Mouse (Mus musculus) monocyte, adult 2 months (primary cell): ENCODE data around the gene 1700003E16Rik.
"Not testable (repeated sequence)": the region's sequence is repeated elsewhere in the genome, so short reads cannot be mapped to it uniquely, and the experiment has no call there.

Experiments
- DNase-seq, 2 experiments: peaks; one replicate each; pipeline ENCODE4 v3.0.0; 2022; ENCODE audit warnings: low spot score in 2 of 2, low read depth in 1 of 2

The 1700003E16Rik gene

DNA sequence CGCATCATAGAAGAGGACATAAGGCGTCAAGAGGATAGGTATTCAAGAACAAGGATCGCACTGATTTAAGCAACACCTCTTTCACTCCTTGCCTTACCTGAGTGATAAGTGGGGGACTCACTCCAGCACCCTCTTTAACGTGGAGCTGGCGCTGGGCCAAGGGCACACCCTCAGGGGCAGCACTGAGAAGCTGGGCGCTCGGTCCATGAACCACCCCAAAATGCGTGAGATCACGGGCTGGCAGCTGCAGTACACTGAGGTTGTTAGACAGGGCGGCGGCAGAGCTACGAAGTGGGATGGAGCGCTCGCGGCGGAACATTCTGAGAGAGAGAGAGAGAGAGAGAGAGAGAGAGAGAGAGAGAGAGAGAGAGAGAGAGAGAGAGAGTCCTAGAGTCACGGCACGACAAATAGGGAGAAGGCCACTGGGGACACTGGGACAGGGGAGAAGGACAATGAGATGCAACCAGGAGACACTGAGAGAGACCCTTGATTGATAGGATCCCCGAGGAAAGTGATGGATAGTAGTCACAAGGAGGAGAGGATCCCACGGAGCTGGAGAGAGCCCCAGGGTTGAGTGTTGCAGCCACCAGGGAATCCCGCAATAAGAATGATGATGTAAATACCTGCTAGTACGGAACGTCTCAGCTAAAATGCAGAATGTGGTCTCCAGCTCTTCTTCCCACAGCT lies 509 bp upstream of the 1700003E16Rik start:
- DNase-seq = no peak

GRCm38 (mm10) chr6:83159456-83159855 lies 3.3 kb downstream of the 1700003E16Rik start:
- not testable (repeated sequence) for DNase-seq

DNA sequence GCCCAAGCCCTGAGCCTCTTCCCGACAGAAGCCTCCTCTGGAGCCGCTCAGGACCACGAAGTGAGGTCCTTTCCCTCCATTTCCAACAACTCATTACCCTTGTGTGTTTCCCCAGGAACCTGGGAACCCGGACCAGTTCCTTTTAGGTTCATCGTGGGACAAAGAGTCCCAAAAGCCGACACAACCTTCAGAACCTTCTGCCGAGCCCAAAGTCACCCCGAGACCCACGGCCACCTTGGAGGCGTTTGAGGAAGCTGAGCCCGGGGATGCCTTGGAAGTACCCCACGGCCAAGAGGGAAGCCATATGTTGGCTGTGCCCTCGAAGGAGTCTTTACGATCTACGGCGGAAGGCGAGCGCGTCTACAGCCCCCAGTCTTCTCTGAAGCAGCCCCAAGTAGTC lies 5.2 kb downstream of the 1700003E16Rik start:
- no peak for DNase-seq

DNA sequence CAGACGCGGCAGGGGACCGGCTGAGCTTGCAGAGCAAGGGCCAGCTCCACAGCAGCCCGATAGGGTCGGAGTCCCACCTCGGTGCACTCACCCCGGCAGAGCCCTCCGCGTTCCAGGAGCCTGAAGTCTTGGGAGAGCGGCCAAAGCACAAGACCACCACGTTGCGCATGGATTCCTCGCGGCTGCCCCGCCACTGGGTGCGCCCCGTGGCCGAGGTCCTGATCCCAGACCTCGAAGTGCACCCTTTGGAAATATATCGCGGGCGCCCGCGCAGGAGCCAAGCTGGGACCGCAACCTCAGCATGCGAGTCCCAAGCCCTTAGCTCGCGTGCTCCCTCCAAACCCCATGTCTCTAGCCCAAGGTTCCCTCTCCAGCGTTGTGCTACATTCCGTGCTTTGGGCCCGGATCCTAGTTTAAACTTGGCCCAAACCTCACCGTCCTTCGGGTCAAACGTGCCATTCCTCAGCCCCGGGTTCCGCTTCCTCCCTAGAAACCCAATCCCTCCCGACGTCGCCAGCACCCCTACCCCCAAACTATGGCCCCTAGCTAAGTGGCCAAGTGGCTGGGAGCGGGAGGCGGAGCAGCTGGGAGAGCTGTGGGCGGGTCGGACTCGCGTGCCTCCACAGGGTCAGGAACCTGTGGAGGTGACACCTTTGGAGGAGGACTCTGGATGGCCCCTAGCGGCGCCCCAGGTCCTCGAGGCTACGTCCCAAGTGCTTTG lies 5.9 kb downstream of the 1700003E16Rik start:
- no peak for DNase-seq

DNA sequence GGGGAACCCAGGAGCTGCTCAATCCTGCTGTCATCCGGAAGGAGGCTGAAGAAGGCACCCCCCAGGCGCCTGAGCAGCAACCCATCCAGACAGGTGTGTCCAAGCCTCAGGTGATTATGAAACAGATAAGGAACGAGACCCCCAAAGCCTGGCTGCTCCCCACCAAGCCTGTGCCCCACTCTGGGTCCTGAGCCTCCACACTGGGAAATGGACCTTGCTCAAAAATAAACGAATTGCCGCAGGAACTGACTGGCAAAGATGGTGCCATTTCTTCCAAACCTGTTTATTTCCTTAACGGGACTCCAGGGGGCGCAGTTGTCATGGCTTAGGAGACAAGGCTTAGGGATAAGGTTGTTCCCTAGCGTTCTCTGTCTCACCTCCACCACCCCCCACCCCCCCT lies 6.5 kb downstream of the 1700003E16Rik start:
- no peak for DNase-seq

DNA sequence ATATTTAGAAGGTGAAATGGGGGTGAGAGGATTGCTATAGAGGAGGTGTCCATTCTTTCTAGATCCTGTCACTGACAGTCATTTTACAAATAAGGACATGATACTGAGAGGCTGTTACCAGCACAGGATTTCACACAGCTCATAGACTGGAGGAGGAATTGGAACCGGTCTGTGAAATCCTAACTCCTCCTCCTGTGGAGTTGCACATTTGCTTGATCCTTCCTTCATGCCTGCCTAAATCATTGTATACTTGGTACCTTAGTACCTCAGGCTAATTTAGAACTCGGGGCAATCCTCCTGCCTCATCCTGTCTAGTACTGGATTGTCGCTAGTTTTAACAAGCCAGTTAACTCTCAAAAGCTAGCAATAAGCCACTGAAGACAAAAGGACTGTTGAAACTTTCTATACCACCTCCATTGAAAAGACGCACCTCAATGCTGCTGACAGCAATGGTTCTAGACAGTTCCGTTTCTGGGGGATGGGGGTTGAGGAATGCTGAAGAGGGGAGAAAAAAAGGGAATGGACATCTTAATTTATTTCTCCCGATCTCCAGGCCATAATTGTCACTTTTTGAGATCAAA lies 8.9 kb downstream of the 1700003E16Rik start:
- DNase-seq = no peak

GRCm38 (mm10) chr6:83165607-83166242 lies 9.5 kb downstream of the 1700003E16Rik start, which contains the start of gene Dctn1:
Gene Dctn1 (plus strand): TSS chr6:83165920.
- DNase-seq = peak; percentile 77 to 92

GRCm38 (mm10) chr6:83166243-83166630 lies 10.0 kb downstream of the 1700003E16Rik start:
- no peak for DNase-seq

GRCm38 (mm10) chr6:83169872-83170271 lies 13.7 kb downstream of the 1700003E16Rik start:
- DNase-seq = no peak

DNA sequence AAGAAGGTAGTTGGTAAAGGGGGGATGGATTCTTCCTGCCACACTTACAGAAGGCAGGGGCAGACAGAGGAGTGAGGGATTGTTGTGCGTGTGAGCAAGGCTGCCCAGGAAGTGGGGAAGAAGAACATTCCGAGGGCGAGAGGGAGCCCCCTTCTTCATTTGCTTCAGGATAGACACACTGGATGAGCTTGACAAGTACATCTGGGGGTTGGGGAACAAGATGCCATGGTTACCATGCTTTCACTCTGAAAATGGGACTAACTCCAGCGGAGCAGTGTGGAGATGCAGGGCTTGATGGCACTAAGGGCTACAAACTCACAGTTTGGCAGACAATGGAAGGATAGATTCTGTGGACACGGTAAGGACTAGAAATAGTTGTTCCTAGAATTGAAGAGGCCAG lies 14.9 kb downstream of the 1700003E16Rik start:
- no peak for DNase-seq

GRCm38 (mm10) chr6:83172240-83172920 lies 16.2 kb downstream of the 1700003E16Rik start:
- no peak for DNase-seq

DNA sequence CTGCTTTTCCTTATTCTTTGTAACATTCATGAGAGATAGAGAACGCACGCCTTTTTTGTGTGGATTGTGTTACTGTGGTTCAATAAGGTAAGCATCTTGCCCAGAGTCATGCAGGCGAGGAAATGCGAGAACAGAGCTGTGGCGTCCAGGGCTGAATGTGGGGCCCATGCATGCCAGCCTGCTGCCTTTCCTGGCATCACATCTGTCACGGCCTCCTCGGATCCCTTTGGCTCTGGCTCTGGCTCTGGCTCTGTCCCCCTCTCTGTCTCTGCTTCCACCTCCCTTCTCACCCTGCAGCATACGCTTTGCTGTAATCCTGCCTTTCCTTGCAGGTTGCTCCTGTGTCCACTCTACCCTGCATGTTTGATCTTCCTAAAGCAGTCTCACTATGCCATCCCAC lies 19.8 kb downstream of the 1700003E16Rik start:
- DNase-seq = no peak

GRCm38 (mm10) chr6:83179390-83180117 lies 23.4 kb downstream of the 1700003E16Rik start:
- DNase-seq = no peak

- DNase-seq = no peak
Observed at GRCm38 (mm10) chr6:83180605-83181004, 24.4 kb downstream of the 1700003E16Rik start.

DNA sequence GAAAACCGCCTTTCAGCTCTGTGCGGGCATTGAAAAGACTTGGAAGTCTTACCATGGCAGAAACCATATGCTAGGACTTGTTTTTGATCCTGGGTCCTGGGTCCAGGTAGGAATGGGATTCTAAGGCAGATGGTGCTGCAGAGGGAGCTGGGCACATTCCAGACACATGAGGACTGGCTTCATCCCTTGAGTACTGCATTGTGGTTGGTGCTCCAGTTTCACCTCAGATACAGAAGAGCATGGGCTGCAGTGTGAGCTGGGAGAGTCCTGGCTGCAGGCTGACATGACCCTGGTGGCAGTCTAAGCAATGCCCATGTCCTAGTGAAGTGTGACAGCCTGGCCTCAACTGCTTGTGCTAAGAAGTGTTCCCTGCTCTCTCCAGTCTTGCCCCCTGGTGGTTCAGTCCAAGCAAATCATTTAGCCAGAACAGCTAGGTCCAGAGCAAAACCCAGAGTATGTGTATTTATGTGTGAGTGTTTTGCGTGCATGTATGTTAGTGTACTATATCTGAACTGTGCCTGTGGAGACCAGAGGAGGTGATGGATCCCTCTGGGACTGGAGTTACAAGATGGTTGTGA lies 28.7 kb downstream of the 1700003E16Rik start:
- DNase-seq = no peak

DNA sequence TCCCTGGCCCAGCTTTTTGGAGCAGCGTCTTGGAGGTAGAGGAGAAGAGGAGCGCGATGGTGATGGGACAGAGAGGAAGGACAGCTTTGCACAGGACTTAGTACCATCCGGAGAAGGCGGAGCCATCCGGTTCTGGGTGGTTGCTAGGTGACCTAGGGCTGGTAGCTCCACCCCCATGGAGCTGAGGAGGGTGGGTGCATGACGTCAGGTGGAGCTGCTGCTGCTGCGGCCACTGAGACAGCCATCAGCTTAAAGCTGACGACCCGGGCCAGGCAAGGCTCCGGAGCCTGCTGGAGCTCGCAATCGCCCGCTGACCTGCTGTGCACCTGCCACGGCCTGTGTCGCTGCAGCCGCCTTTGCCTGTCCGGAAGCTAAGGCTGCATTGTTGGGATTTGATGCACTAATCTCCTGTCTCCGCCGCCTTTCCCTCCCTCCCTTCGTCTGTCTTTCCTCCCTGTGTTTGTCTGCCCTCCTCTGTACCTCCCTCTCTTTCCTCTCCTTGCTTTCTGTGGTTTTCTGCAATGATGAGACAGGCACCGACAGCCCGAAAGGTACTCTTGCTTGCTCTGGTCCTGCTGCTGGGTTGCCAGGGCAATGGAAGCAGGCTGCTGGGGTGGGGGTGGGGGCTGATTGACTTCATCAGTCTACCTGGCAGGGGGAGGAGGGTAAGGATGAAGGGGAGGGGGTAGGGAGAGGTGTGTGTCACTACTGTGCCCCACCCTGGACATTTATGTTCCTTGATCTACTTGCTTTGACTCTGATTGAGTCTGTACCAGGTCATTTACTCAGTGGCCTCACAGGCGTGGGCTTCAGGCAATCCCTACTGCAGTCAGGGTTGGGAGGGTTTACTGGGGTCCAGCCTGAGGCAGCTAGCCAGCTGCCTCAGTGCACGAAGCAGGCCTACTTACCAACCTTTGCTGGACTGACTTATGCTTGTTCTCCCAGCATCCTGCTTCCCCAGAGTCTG lies 30.0 kb downstream of the 1700003E16Rik start:
- DNase-seq = no peak

DNA sequence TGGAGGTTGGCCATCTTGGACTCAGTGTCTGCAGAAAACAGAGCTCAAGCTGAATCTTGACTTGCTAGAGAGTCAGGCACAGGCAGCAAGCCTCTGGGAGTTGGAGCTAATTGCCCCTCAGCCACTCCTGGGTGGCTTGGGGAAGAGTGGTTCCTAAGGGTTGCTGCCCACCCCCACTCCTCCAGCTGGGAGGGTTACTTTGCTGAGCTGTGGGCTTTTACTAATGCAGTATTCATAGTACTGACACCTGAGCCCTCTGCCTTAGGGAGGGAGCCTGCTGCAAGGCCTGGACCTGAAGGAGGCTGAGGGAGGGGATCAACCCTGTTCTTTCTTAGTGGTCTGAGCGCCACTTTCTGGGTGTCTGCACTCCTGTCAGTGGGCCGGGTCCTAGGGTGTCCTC lies 30.7 kb downstream of the 1700003E16Rik start:
- no peak for DNase-seq

- no peak for DNase-seq
Observed at GRCm38 (mm10) chr6:83193571-83193970, 37.4 kb downstream of the 1700003E16Rik start.
